Mouse (Mus musculus) G1E (cell line): ENCODE measurements at regions not wholly inside any gene's neighbourhood (a gene's known extent, or its start where the extent isn't known, plus 50 kb on each side); places are given as distances from the start of the nearest gene placed in this dataset.

Experiments used
- ATAC-seq: 2 replicates; pipeline ENCODE4 v1.8.0; 2016; ENCODE audit warnings: mild to moderate bottlenecking; ENCODE audit not compliant: insufficient number of reproducible peaks, poor library complexity, low FRiP score, severe bottlenecking; ENCODE audit errors: extremely low read depth
- DNase-seq: peaks from one replicate; pipeline ENCODE4 v3.0.0; 2012; ENCODE audit warnings: low spot score
- H3K27me3 ChIP-seq: 2 replicates; pipeline ENCODE4 v1.6.1; 2012; ENCODE audit warnings: mild to moderate bottlenecking, low read length, inconsistent platforms; ENCODE audit not compliant: insufficient read depth
- H3K36me3 ChIP-seq: replicated peaks from 2 replicates; pipeline ENCODE3; 2012; ENCODE audit warnings: mild to moderate bottlenecking, inconsistent platforms
- H3K4me1 ChIP-seq: 2 replicates; pipeline ENCODE4 v1.6.1; 2012; ENCODE audit warnings: low read depth, low read length, inconsistent platforms, mixed read lengths; ENCODE audit not compliant: insufficient read depth
- H3K4me3 ChIP-seq: 2 replicates; pipeline ENCODE4 v1.5.1; 2012; ENCODE audit warnings: low read depth, mild to moderate bottlenecking, inconsistent platforms, low read length, moderate library complexity, mixed read lengths
- H3K9me3 ChIP-seq: replicated peaks from 2 replicates; pipeline ENCODE4 v1.6.1; 2012; ENCODE audit warnings: inconsistent platforms
- CTCF ChIP-seq: IDR thresholded peaks from 2 replicates; pipeline ENCODE4 v1.5.1; 2012; ENCODE audit warnings: low read depth, low read length, inconsistent platforms, mixed read lengths
- GATA1 ChIP-seq: IDR thresholded peaks from 2 replicates; pipeline ENCODE4 v1.6.1; 2012; ENCODE audit warnings: borderline replicate concordance, low read length, inconsistent platforms, mixed read lengths
- GATA2 ChIP-seq: IDR thresholded peaks from 2 replicates; pipeline ENCODE4 v1.6.1; 2012; ENCODE audit warnings: low read depth, low read length, inconsistent platforms, borderline replicate concordance
- POLR2AphosphoS5 ChIP-seq: IDR thresholded peaks from 2 replicates; pipeline ENCODE4 v1.6.1; 2012; ENCODE audit warnings: low read depth, low read length, inconsistent platforms; ENCODE audit not compliant: insufficient replicate concordance
- TAL1 ChIP-seq: conservative IDR thresholded peaks from 2 replicates; pipeline ENCODE4 v1.6.1; 2012; ENCODE audit warnings: low read depth, low read length, inconsistent platforms, mixed read lengths

DNA sequence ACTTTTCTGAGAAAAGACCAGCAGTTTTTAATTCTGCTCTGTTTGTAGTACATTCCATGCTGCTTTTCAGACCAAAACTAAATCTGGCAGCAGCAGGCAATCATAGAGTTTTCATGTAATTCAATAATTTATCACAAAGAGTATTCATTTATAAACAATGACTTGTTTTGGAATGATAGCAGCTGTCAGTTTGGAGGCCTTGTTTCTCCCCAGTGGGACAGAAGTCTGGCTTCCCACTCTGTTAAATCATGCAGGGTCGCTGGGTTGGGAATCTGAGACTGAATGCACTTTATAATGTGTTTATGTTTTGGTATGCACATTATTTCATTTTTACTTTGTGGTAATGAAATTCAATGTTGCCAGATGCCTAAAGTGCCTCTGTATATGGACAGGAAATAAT is 879.8 kb upstream of the 2610301B20Rik start:
- TF ChIP-seq TAL1 (no peak), GATA2 (no peak), POLR2AphosphoS5 (no peak), CTCF (no peak), GATA1 (no peak)
- DNase-seq (no peak), ATAC-seq (no peak)
- H3K4me3 ChIP-seq: no peak overlapping the region
- no peaks in the 10 kb centered on the region for H3K4me1 ChIP-seq
- no peaks in the 10 kb centered on the region for H3K36me3 ChIP-seq
- H3K27me3 ChIP-seq: no peaks in the 10 kb centered on the region
- no peaks in the 10 kb centered on the region for H3K9me3 ChIP-seq

DNA sequence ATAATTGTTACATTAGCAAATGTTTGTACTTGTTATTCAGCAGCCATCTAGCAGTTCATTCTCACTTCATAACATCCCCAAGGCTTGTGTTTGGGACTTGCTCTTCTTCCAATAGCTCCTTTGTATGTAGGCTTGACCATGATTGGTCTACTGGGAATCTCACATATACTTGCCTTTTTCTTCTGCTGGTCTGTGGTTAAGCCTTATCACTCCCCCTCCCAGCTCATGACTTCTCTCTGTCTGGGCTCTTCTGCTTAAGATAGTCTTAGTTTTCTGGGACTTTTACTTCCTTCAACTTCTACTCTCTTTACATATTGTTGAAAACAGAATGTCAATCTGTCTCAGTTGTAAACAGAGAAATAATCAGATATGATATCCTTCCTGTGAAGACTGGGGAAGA is 844.0 kb upstream of the 2610301B20Rik start:
- TF ChIP-seq TAL1 (no peak), GATA2 (no peak), CTCF (no peak), POLR2AphosphoS5 (no peak), GATA1 (no peak)
- H3K36me3 ChIP-seq: no peaks in the 10 kb centered on the region
- no peaks in the 10 kb centered on the region for H3K27me3 ChIP-seq
- H3K4me3 ChIP-seq: no peak overlapping the region
- no peaks in the 10 kb centered on the region for H3K4me1 ChIP-seq
- no peaks in the 10 kb centered on the region for H3K9me3 ChIP-seq
- DNase-seq (no peak), ATAC-seq (no peak)

DNA sequence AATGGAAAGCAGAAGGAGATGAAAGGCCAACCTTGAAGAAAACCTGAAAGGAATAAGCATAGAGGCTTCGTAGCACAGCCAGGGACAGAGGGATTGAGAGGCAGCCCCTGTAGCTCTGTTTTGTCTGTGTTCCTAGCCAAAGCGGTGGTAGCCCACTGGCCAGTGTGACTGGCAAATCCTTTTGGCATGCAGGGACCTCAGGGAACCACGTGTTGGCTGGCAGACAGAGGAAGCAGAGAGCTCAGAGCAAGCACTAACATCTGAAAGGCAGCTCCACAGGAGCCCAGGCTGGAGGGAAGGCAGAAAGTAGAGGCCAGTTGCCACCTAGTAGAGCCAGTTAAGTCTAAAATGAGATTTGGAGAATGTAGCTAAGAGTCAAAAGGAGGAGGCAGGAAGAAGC is 842.5 kb upstream of the 2610301B20Rik start:
- Histone ChIP-seq H3K9me3 (no peaks in the 10 kb centered on the region), H3K27me3 (no peaks in the 10 kb centered on the region), H3K36me3 (no peaks in the 10 kb centered on the region), H3K4me1 (no peaks in the 10 kb centered on the region), H3K4me3 (no peak overlapping the region)
- no peak for TF ChIP-seq GATA1
- ATAC-seq (no peak), DNase-seq (no peak)

DNA sequence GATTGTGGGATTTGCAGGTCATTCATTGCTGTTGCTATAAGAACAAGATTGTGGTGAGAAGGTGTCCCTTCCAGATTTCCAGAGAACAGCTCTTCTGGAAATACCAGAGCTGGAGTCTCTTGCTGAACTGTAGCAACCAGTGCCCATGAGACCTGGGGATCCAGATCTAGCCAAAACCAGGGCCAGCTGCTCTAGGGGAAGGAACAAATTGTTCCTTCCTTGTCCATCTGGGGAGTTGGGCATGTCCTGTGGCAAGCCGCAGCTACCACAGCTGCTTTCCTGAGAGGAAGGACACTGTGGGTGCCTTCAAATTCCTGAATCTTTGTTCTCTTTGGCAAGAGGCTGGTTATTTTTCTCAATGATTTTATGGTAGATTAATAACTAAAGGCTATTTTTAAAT is 839.0 kb upstream of the 2610301B20Rik start:
- H3K27me3 ChIP-seq: no peaks in the 10 kb centered on the region
- H3K4me1 ChIP-seq: no peaks in the 10 kb centered on the region
- DNase-seq: no peak
- H3K9me3 ChIP-seq: no peaks in the 10 kb centered on the region
- no peaks in the 10 kb centered on the region for H3K36me3 ChIP-seq
- TF ChIP-seq GATA1 (no peak), TAL1 (no peak)
- H3K4me3 ChIP-seq: no peak overlapping the region
- no peak for ATAC-seq

DNA sequence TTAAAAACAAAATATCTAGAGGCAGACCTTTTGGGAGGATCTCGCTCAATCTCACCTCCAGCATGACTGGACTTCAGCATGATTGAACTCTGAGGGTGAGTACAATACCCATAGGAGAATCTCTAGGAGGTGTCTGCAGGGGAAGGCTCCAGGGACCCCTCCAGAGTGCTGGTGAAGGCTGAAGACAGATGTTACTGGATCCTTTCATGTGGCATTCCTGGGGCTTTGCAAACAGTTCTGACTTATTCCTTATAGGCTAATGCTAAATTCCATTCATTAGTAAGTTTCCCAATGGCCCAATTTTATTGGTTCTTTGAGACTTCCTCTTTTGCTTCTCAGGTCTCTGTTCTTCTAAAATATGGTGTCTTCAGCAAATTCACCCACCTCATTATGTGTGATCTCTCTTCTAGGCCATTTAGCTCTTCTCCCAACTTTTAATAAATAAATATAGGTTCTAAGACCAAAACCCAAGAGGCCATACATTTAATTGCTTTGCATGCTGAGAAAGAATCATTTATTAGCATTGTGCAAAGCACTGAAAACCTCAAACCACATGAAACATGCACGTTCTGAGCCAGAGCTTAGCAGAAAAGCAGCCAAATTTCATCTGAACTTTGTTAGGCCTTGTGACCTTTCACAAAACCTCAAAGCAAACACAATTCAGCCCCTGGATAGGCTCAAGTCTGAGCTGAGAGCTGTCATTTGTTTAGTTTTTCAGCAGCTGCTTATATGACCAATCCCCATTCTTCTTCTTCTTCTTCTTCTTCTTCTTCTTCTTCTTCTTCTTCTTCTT is 832.8 kb upstream of the 2610301B20Rik start:
- Histone ChIP-seq H3K4me1 (no peaks in the 10 kb centered on the region), H3K4me3 (no peak overlapping the region), H3K27me3 (no peaks in the 10 kb centered on the region), H3K9me3 (no peaks in the 10 kb centered on the region), H3K36me3 (no peaks in the 10 kb centered on the region)
- ATAC-seq (no peak), DNase-seq (no peak)
- TF ChIP-seq POLR2AphosphoS5 (no peak), GATA2 (no peak), CTCF (no peak)

DNA sequence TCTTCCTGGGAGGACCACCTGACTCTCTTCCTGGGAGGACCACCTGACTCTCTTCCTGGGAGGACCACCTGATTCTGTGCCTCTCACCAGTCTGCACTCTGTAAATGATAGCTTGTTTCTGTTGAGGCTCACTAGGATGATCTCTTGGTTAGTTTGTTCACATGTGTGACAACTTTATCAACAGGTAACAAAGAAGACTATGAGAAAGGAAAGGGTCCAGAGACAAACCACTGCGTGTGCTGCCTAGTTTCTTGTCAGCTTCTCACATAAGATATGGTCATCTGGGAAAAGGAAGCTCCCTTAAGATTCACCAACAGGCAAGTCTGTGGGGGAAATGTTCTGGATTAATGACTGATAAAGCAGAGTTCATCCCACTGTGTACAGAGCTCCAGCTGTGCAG is 825.5 kb upstream of the 2610301B20Rik start:
- no peak overlapping the region for H3K4me3 ChIP-seq
- no peaks in the 10 kb centered on the region for H3K4me1 ChIP-seq
- ATAC-seq: no peak
- DNase-seq: no peak
- H3K27me3 ChIP-seq: no peaks in the 10 kb centered on the region
- TF ChIP-seq CTCF (no peak), GATA2 (no peak), GATA1 (no peak), POLR2AphosphoS5 (no peak), TAL1 (no peak)
- H3K36me3 ChIP-seq: no peaks in the 10 kb centered on the region
- H3K9me3 ChIP-seq: no peaks in the 10 kb centered on the region

DNA sequence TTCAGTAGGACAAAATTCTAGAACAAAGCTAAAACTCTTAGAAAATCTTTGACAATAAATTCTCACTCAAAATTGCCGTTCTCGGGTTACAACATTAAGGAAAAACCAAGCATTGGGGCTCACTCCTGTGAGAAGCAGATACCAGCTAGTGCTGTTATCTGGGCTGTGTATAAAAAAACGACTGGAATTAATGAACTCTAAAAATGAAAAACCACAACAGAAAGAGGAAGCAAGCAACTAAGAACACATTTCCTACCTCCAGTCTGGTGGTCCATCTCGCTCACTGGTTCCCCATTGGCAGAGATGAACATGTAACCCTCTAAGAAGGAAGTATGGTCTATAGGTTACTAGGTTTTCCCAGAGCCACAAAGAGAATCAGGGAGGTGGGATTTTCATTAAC is 824.9 kb upstream of the 2610301B20Rik start:
- DNase-seq (no peak), ATAC-seq (no peak)
- Histone ChIP-seq H3K4me3 (no peak overlapping the region), H3K36me3 (no peaks in the 10 kb centered on the region), H3K27me3 (no peaks in the 10 kb centered on the region), H3K9me3 (no peaks in the 10 kb centered on the region), H3K4me1 (no peaks in the 10 kb centered on the region)
- TF ChIP-seq CTCF (no peak), TAL1 (no peak), POLR2AphosphoS5 (no peak), GATA1 (no peak), GATA2 (no peak)
